Mouse (Mus musculus): ENCODE data around the gene Zdhhc17.

DNA sequence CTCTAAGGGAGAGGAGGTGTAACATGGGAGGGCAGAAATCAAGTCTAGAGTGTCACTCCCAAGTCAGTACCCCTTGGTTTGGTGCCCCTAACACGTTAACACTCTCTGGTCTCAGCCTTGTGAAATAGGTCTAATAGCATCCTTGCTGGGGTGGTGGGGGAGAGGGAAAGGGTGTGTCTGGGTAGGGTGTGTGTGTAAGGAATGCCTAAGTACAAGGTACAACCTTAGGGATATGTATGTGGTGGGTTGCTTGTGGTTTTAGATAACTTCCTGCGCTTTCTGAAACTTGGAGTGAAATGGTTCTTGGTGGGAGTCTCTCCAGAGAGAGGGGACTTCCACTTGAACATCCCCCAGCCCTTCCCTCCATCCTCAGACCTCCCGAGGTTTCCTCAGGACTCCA is 88.0 kb downstream of the Zdhhc17 start:
- no peak for TF ChIP-seq CTCF (conservative IDR thresholded peaks at IDR 0.05; ENCODE audit: low read length)
- no peak for TF ChIP-seq POU5F1 (IDR thresholded peaks at IDR 0.05; ENCODE audit: borderline replicate concordance, low read length)
